Mouse (Mus musculus) thymus, postnatal 0 days (tissue): ENCODE data around the gene Ucn3. TPM values are rescaled to one million over a fixed set of nuclear protein-coding genes. Genes with fewer than 3 reads are reported as not detected.
"Not testable (repeated sequence)": the region's sequence is repeated elsewhere in the genome, so short reads cannot be mapped to it uniquely, and the experiment has no call there.

Experiments used
- DNase-seq: peaks from one replicate; pipeline ENCODE4 v3.0.0-alpha.2; 2015; ENCODE audit warnings: low spot score
- polyA plus RNA-seq: library from polyadenylated mRNA; unstranded; fragments of >200 nt; fragmentation: Nextera tagmentation; extraction: Ambion mirVana; gene quantifications from 2 replicates; pipeline ENCODE4 v1.2.1, GENCODE M21; 2015

Gene Ucn3
- 0.09 and 0.12 TPM in 2 replicates for polyA plus RNA-seq

- no peak for DNase-seq
Observed at GRCm38 (mm10) chr13:3945249-3945648, at the start of gene Ucn3. Ucn3 (minus strand) TSS chr13:3945349.

- DNase-seq: no peak
Observed at GRCm38 (mm10) chr13:3992081-3992480, 46.9 kb upstream of the Ucn3 start.

GRCm38 (mm10) chr13:3968849-3969248 is 23.7 kb upstream of the Ucn3 start:
- DNase-seq: no peak

- DNase-seq: peak; percentile 2
Observed at GRCm38 (mm10) chr13:3951198-3951914, 6.2 kb upstream of the Ucn3 start.

- DNase-seq: no peak
Observed at GRCm38 (mm10) chr13:3949477-3949876, 4.3 kb upstream of the Ucn3 start.

- DNase-seq: no peak
Observed at GRCm38 (mm10) chr13:3947267-3947666, 2.1 kb upstream of the Ucn3 start.

- no peak for DNase-seq
Observed at GRCm38 (mm10) chr13:3944699-3945098, 450 bp downstream of the Ucn3 start.

GRCm38 (mm10) chr13:3926046-3926445 is 19.1 kb downstream of the Ucn3 start:
- DNase-seq: no peak

- DNase-seq: no peak
Observed at GRCm38 (mm10) chr13:3925632-3926031, 19.5 kb downstream of the Ucn3 start.

- no peak for DNase-seq
Observed at GRCm38 (mm10) chr13:3924483-3924882, 20.7 kb downstream of the Ucn3 start.

GRCm38 (mm10) chr13:3917571-3918311 is 27.4 kb downstream of the Ucn3 start, which contains the start of the genes Net1 and Tubal3:
Net1 (minus strand) TSS chr13:3918220.
Tubal3 (plus strand) TSS chr13:3918274.
- DNase-seq: peak; percentile 92

GRCm38 (mm10) chr13:3913504-3913903 is 31.6 kb downstream of the Ucn3 start:
- no peak for DNase-seq

- DNase-seq: no peak
Observed at GRCm38 (mm10) chr13:3910356-3910755, 34.8 kb downstream of the Ucn3 start.

- DNase-seq: no peak
Observed at GRCm38 (mm10) chr13:3908262-3908661, 36.9 kb downstream of the Ucn3 start.

- no peak for DNase-seq
Observed at GRCm38 (mm10) chr13:3907151-3907696, 37.9 kb downstream of the Ucn3 start.

- DNase-seq: no peak
Observed at GRCm38 (mm10) chr13:3899301-3899700, 45.8 kb downstream of the Ucn3 start.

GRCm38 (mm10) chr13:3898202-3898601 is 46.9 kb downstream of the Ucn3 start:
- DNase-seq: not testable (repeated sequence)

GRCm38 (mm10) chr13:3896913-3897312 is 48.2 kb downstream of the Ucn3 start:
- DNase-seq: peak; percentile 79

- DNase-seq: no peak
Observed at GRCm38 (mm10) chr13:3896032-3896431, 49.1 kb downstream of the Ucn3 start.

GRCm38 (mm10) chr13:3895397-3895980 is 49.7 kb downstream of the Ucn3 start:
- DNase-seq: no peak

- no peak for DNase-seq
Observed at GRCm38 (mm10) chr13:3894549-3894948, 50.6 kb downstream of the Ucn3 start.
